8 mouse cellular contexts compared by ENCODE assay signal in the genomic region with DNA sequence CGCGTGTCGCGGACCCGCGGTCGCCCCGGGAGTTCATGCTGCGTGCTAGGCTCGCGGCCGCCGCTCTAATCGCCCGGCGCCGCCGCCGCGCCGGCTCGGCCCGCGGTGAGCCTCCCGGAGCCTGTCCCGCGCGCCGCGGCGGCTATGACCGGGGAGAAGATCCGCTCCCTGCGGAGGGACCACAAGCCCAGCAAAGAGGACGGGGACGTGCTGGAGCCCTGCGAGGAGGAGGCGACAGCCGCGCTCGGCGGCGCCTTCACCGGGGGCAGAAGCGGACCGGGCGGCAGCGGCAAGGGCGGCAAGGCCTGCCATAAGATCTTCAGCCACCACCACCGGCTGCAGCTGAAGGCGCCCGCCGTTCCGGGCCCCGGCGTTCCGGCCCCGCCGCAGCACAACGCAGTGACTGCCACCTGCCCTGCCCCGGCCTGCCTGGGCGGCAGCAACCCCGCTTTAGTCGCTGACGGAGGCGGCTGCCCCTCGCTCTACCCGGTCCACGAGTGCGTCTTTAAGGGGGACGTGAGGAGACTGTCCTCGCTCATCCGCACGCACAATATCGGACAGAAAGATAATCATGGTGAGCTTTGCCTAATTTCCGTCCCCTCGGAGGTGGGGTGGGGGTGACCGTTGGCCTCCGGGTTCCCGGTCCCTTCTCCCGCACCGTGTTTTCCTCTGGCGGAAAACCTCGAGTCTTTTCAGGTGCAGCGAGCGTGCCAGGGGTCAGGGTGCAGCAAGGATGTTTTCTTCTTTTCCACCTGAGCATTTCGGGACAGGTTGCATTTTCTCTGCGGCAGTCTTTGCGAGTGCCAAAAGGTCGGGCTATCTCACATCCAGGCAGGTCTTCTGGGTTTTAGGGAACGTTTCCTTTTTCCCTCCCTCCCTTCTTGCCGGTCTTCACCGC. TPM values are rescaled to one million over a fixed set of nuclear protein-coding genes. Genes with fewer than 3 reads are reported as not detected.
DNase-seq lines count a peak whose midpoint lies in the region; ATAC-seq and TF ChIP-seq lines count a peak whose summit lies in the region.

No protein-coding gene starts in this region.

- H3K4me2 ChIP-seq in heart, embryonic 14.5 days (ENCODE audit: low read length), result peak overlapping the region; percentile 93
- peak overlapping the region; percentile 93 for H3K4me2 ChIP-seq in kidney, postnatal 0 days (ENCODE audit: low read length)
- peak overlapping the region; percentile 92 for H3K4me2 ChIP-seq in lung, postnatal 0 days (replicated peaks; ENCODE audit: low read depth, low read length)

- no peak for TF ChIP-seq POLR2A in MEL (IDR thresholded peaks at IDR 0.05; ENCODE audit: control insufficient read depth in 1 of 2, insufficient read depth in 1 of 2, low read depth in 1 of 2, low read length in 2 of 2, poor library complexity in 1 of 2)

- TF ChIP-seq CTCF in MEL (IDR thresholded peaks at IDR 0.05 in 2 of 3, conservative IDR thresholded peaks at IDR 0.05 in 1 of 3; ENCODE audit: control insufficient read depth in 1 of 3, insufficient read depth in 1 of 3, low read depth in 2 of 3, low read length in 3 of 3, poor library complexity in 1 of 3, severe bottlenecking in 1 of 3), result no peak
- TF ChIP-seq CTCF in kidney, postnatal 0 days (IDR thresholded peaks at IDR 0.05; ENCODE audit: low read depth), result no peak
- no peak for TF ChIP-seq CTCF in lung, postnatal 0 days (IDR thresholded peaks at IDR 0.05)

- peaks cover 2 to 23% of the 10 kb centered on the region in 2 experiments for H3K36me3 ChIP-seq in MEL (ENCODE audit: control insufficient read depth in 1 of 2, insufficient read depth in 2 of 2, low read length in 2 of 2)
- H3K36me3 ChIP-seq in heart, embryonic 14.5 days (ENCODE audit: control insufficient read depth, insufficient read depth, low read length), result peaks cover 7% of the 10 kb centered on the region
- no peaks in the 10 kb centered on the region for H3K36me3 ChIP-seq in kidney, postnatal 0 days (ENCODE audit: insufficient read depth, low read length)
- no peaks in the 10 kb centered on the region for H3K36me3 ChIP-seq in lung, postnatal 0 days (ENCODE audit: insufficient read depth, low read length)

- no peak for TF ChIP-seq EP300 in MEL (IDR thresholded peaks at IDR 0.05; ENCODE audit: low read depth in 1 of 2, low read length in 2 of 2)
- no peak for TF ChIP-seq EP300 in lung, postnatal 0 days (IDR thresholded peaks at IDR 0.05)

- peak overlapping the region; percentile 65 to 97 for H3K4me3 ChIP-seq in MEL (ENCODE audit: control insufficient read depth in 1 of 2, insufficient read depth in 1 of 2, low read depth in 2 of 2, low read length in 2 of 2)
- H3K4me3 ChIP-seq in heart, embryonic 14.5 days (ENCODE audit: control insufficient read depth in 1 of 2, insufficient read depth in 1 of 2, low read depth in 1 of 2, low read length in 2 of 2), result peak overlapping the region; percentile 80 to 84
- peak overlapping the region; percentile 93 for H3K4me3 ChIP-seq in kidney, postnatal 0 days (replicated peaks; ENCODE audit: low read depth, low read length)
- peak overlapping the region; percentile 93 for H3K4me3 ChIP-seq in lung, postnatal 0 days (ENCODE audit: low read depth, low read length)

- H3K4me1 ChIP-seq in MEL (ENCODE audit: control insufficient read depth in 1 of 2, insufficient read depth in 2 of 2, low read length in 2 of 2), result peaks cover 6 to 9% of the 10 kb centered on the region in 2 experiments; a peak in 2 of 4 replicates
- peaks cover 0 to 11% of the 10 kb centered on the region in 2 experiments; a peak in 2 of 4 replicates for H3K4me1 ChIP-seq in heart, embryonic 14.5 days (ENCODE audit: control insufficient read depth in 2 of 2, insufficient read depth in 2 of 2, low read length in 2 of 2)
- H3K4me1 ChIP-seq in kidney, postnatal 0 days (replicated peaks; ENCODE audit: insufficient read depth, low read length), result peaks cover 3% of the 10 kb centered on the region; the same call in 1 of the 2 replicates
- peaks cover 4% of the 10 kb centered on the region; the same call in 1 of the 2 replicates for H3K4me1 ChIP-seq in lung, postnatal 0 days (ENCODE audit: insufficient read depth, low read depth, low read length)

- DNase-seq in adrenal gland, adult 2 months, result peak; percentile 79
- DNase-seq in adrenal gland, postnatal 10 days, result no peak
- DNase-seq in MEL (ENCODE audit: low read depth, low spot score), result peak; percentile 55
- DNase-seq in embryo, embryonic 11 days, result peak; percentile 3
- DNase-seq in kidney, postnatal 0 days (ENCODE audit: low spot score), result peak; percentile 15
- peak; percentile 37 for DNase-seq in lung, postnatal 0 days (ENCODE audit: low spot score)

- H3K27ac ChIP-seq in MEL (ENCODE audit: control insufficient read depth, low read depth, low read length), result peak overlapping the region; percentile 83
- peak overlapping the region; percentile 98 to 99 for H3K27ac ChIP-seq in heart, embryonic 14.5 days (replicated peaks in 1 of 2; ENCODE audit: control insufficient read depth in 1 of 2, insufficient read depth in 1 of 2, low read depth in 2 of 2, low read length in 2 of 2)
- H3K27ac ChIP-seq in kidney, postnatal 0 days, result peak overlapping the region; percentile 94
- peak overlapping the region; percentile 99 for H3K27ac ChIP-seq in lung, postnatal 0 days (ENCODE audit: low read length)

- peak; percentile 65 for ATAC-seq in heart, embryonic 14.5 days (ENCODE audit: insufficient number of reproducible peaks, insufficient read depth, low FRiP score, low read depth)
- ATAC-seq in kidney, postnatal 0 days (replicated peaks; ENCODE audit: low FRiP score, low read depth), result peak; percentile 66
- peak; percentile 63 for ATAC-seq in lung, postnatal 0 days
- ATAC-seq in neutrophil, adult 5-6 weeks (ENCODE audit: extremely low read depth, insufficient number of reproducible peaks, low FRiP score, poor library complexity, severe bottlenecking), result peak; percentile 14; the same call in 1 of the 2 replicates

- peak overlapping the region; percentile 76 for H3K9ac ChIP-seq in MEL (ENCODE audit: control insufficient read depth, low read depth, low read length, poor library complexity, severe bottlenecking)
- H3K9ac ChIP-seq in heart, embryonic 14.5 days (ENCODE audit: low read length), result peak overlapping the region; percentile 93
- H3K9ac ChIP-seq in kidney, postnatal 0 days (ENCODE audit: low read depth, low read length), result peak overlapping the region; percentile 92
- H3K9ac ChIP-seq in lung, postnatal 0 days (replicated peaks; ENCODE audit: low read depth), result peak overlapping the region; percentile 95

- WGBS in heart, embryonic 14.5 days, result under 1% methylated on average over 77 of the region's 93 CpGs
- WGBS in kidney, postnatal 0 days, result under 1% methylated on average over 93 of the region's 93 CpGs
- under 1% methylated on average over 87 of the region's 93 CpGs for WGBS in lung, postnatal 0 days

- H3K27me3 ChIP-seq in MEL (ENCODE audit: control insufficient read depth in 1 of 2, insufficient read depth in 2 of 2, low read length in 2 of 2), result peaks cover 0 to 3% of the 10 kb centered on the region in 2 experiments; a peak in 1 of 4 replicates
- no peaks in the 10 kb centered on the region for H3K27me3 ChIP-seq in heart, embryonic 14.5 days (ENCODE audit: control insufficient read depth, insufficient read depth, low read length)
- H3K27me3 ChIP-seq in kidney, postnatal 0 days (ENCODE audit: insufficient read depth, low read length), result no peaks in the 10 kb centered on the region
- no peaks in the 10 kb centered on the region for H3K27me3 ChIP-seq in lung, postnatal 0 days (replicated peaks; ENCODE audit: insufficient read depth, low read length)

- no peaks in the 10 kb centered on the region for H3K9me3 ChIP-seq in MEL (replicated peaks; ENCODE audit: insufficient read depth, low read length)
- H3K9me3 ChIP-seq in heart, embryonic 14.5 days (ENCODE audit: control insufficient read depth, low read length), result no peaks in the 10 kb centered on the region
- H3K9me3 ChIP-seq in kidney, postnatal 0 days (replicated peaks; ENCODE audit: low read length), result no peaks in the 10 kb centered on the region
- no peaks in the 10 kb centered on the region for H3K9me3 ChIP-seq in lung, postnatal 0 days (ENCODE audit: low read length)

- TF ChIP-seq RAD21 in MEL (IDR thresholded peaks at IDR 0.05; ENCODE audit: low read depth, low read length), result no peak

- H3K79me2 ChIP-seq in MEL (ENCODE audit: control insufficient read depth, insufficient read depth, low read length, poor library complexity), result peaks cover 51% of the 10 kb centered on the region

TF ChIP-seq in MEL, 35 proteins besides CTCF, POLR2A, EP300 and RAD21 (continues in another document):
- no peak for TF ChIP-seq ZC3H11A (IDR thresholded peaks at IDR 0.05; ENCODE audit: low read depth, low read length)
- 0 out of 2 replicates have a peak, but pooled peaks have one; percentile 18 for TF ChIP-seq MXI1 (IDR thresholded peaks at IDR 0.05; ENCODE audit: low read depth, low read length)
- no peak for TF ChIP-seq MYC (IDR thresholded peaks at IDR 0.05; ENCODE audit: low read depth, low read length)
- TF ChIP-seq CHD1 (IDR thresholded peaks at IDR 0.05; ENCODE audit: low read depth, low read length), result peak; percentile 61; the same call in 1 of the 2 replicates
- TF ChIP-seq ETS1 (IDR thresholded peaks at IDR 0.05; ENCODE audit: low read depth, low read length), result no peak

RNA-seq across cellular contexts. Expression of gene Ankrd13c, which starts 0.6 kb away (rescaled TPM):
- 10 to 100 TPM; 80.9 to 91.0 TPM for total RNA-seq in adrenal gland, adult 2 months (2021)
- 51.0 and 55.3 TPM in 2 replicates for polyA plus RNA-seq in adrenal gland, adult 2 months (2012; rRNA removed)
- 10 to 100 TPM; 58.7 to 62.5 TPM for total RNA-seq in adrenal gland, postnatal 10 days (2021)
- total RNA-seq in MEL (2012; rRNA removed), result 15.2 and 16.3 TPM in 2 replicates
- polyA plus RNA-seq in MEL (2012; ENCODE audit: insufficient read depth in 1 of 2, insufficient read length in 2 of 2, low read depth in 1 of 2, low replicate concordance in 2 of 2, missing spikeins in 1 of 2), result 10 to 100 TPM in 1 of 2 experiments, not detected in 1; 31.8 TPM
- 28.3 and 29.0 TPM in 2 replicates for polyA plus RNA-seq in heart, embryonic 14.5 days (2014; fragmentation: Nextera tagmentation; extraction: Ambion mirVana)
- 31.9 and 33.0 TPM in 2 replicates for polyA plus RNA-seq in kidney, postnatal 0 days (2015; fragmentation: Nextera tagmentation; extraction: Ambion mirVana)
- 13.8 and 17.0 TPM in 2 replicates for polyA plus RNA-seq in lung, postnatal 0 days (2015; fragmentation: Nextera tagmentation; extraction: Ambion mirVana)
- total RNA-seq in neutrophil, adult 5-6 weeks (2017), result 78.0 and 80.0 TPM in 2 replicates

RNA-seq across cellular contexts. Expression of gene Cth, which starts 22.8 kb away (rescaled TPM):
- 10 to 100 TPM; 20.1 to 39.1 TPM for total RNA-seq in adrenal gland, adult 2 months (2021)
- 10.4 and 21.6 TPM in 2 replicates for polyA plus RNA-seq in adrenal gland, adult 2 months (2012; rRNA removed)
- total RNA-seq in adrenal gland, postnatal 10 days (2021), result 10 to 100 TPM; 14.9 to 27.8 TPM
- total RNA-seq in MEL (2012; rRNA removed), result 11.7 and 30.2 TPM in 2 replicates
- polyA plus RNA-seq in MEL (2012; ENCODE audit: insufficient read depth in 1 of 2, insufficient read length in 2 of 2, low read depth in 1 of 2, low replicate concordance in 2 of 2, missing spikeins in 1 of 2), result 10 to 100 TPM in 1 of 2 experiments, not detected in 1; 26.8 TPM
- polyA plus RNA-seq in heart, embryonic 14.5 days (2014; fragmentation: Nextera tagmentation; extraction: Ambion mirVana), result 1.6 TPM in 2 replicates
- 76.8 and 83.6 TPM in 2 replicates for polyA plus RNA-seq in kidney, postnatal 0 days (2015; fragmentation: Nextera tagmentation; extraction: Ambion mirVana)
- polyA plus RNA-seq in lung, postnatal 0 days (2015; fragmentation: Nextera tagmentation; extraction: Ambion mirVana), result 6.4 and 6.9 TPM in 2 replicates
- total RNA-seq in neutrophil, adult 5-6 weeks (2017), result 0.98 TPM in 1 of 2 replicates, not detected in the other

Comparison
In these comparisons a context has a peak if more than half of its experiments do, and no peak if none do; other contexts are left out.
1. ATAC-seq: peak in every context shown above with its lines; median percentile 66 in kidney, postnatal 0 days; 65 in heart, embryonic 14.5 days; 63 in lung, postnatal 0 days; 14 in neutrophil, adult 5-6 weeks.